Mouse (Mus musculus): ENCODE results near the gene Ulk4.
"Not testable (repeated sequence)": the region's sequence is repeated elsewhere in the genome, so short reads cannot be mapped to it uniquely, and the experiment has no call there.

Ulk4 gene

GRCm38 (mm10) chr9:121061820-121062623, 215.0 kb downstream of the Ulk4 start:
- DNase-seq (ENCODE audit: low spot score) = no peak

GRCm38 (mm10) chr9:121060331-121060730, 216.7 kb downstream of the Ulk4 start:
- no peak for DNase-seq (ENCODE audit: low spot score)

GRCm38 (mm10) chr9:121059286-121059685, 217.7 kb downstream of the Ulk4 start:
- peak; percentile 14 for DNase-seq (ENCODE audit: low spot score)

GRCm38 (mm10) chr9:121058538-121058937, 218.5 kb downstream of the Ulk4 start:
- DNase-seq (ENCODE audit: low spot score) = no peak

GRCm38 (mm10) chr9:121058116-121058515, 218.9 kb downstream of the Ulk4 start:
- DNase-seq (ENCODE audit: low spot score) = no peak

GRCm38 (mm10) chr9:121057401-121057800, 219.6 kb downstream of the Ulk4 start:
- no peak for DNase-seq (ENCODE audit: low spot score)

GRCm38 (mm10) chr9:121056526-121056925, 220.5 kb downstream of the Ulk4 start:
- no peak for DNase-seq (ENCODE audit: low spot score)

- DNase-seq (ENCODE audit: low spot score) = no peak
Observed at GRCm38 (mm10) chr9:121056036-121056435, 221.0 kb downstream of the Ulk4 start.

GRCm38 (mm10) chr9:121045657-121046056, 231.3 kb downstream of the Ulk4 start:
- DNase-seq (ENCODE audit: low spot score) = not testable (repeated sequence)

GRCm38 (mm10) chr9:121044471-121045206, 232.4 kb downstream of the Ulk4 start:
- DNase-seq (ENCODE audit: low spot score) = no peak

GRCm38 (mm10) chr9:121043021-121043420, 234.0 kb downstream of the Ulk4 start:
- DNase-seq (ENCODE audit: low spot score) = no peak

GRCm38 (mm10) chr9:121038396-121038795, 238.6 kb downstream of the Ulk4 start:
- DNase-seq (ENCODE audit: low spot score) = no peak

GRCm38 (mm10) chr9:121037975-121038374, 239.0 kb downstream of the Ulk4 start:
- no peak for DNase-seq (ENCODE audit: low spot score)

- no peak for DNase-seq (ENCODE audit: low spot score)
Observed at GRCm38 (mm10) chr9:121035296-121035695, 241.7 kb downstream of the Ulk4 start.

GRCm38 (mm10) chr9:121033596-121033995, 243.4 kb downstream of the Ulk4 start:
- no peak for DNase-seq (ENCODE audit: low spot score)

- DNase-seq (ENCODE audit: low spot score) = no peak
Observed at GRCm38 (mm10) chr9:121032322-121032964, 244.6 kb downstream of the Ulk4 start.

GRCm38 (mm10) chr9:121030949-121031348, 246.0 kb downstream of the Ulk4 start:
- DNase-seq (ENCODE audit: low spot score) = no peak

GRCm38 (mm10) chr9:121029786-121030185, 247.2 kb downstream of the Ulk4 start:
- DNase-seq (ENCODE audit: low spot score) = no peak

- no peak for DNase-seq (ENCODE audit: low spot score)
Observed at GRCm38 (mm10) chr9:121023526-121024264, 253.3 kb downstream of the Ulk4 start.

- no peak for DNase-seq (ENCODE audit: low spot score)
Observed at GRCm38 (mm10) chr9:121020360-121020759, 256.6 kb downstream of the Ulk4 start.

- no peak for DNase-seq (ENCODE audit: low spot score)
Observed at GRCm38 (mm10) chr9:121019932-121020331, 257.1 kb downstream of the Ulk4 start.
